Mouse (Mus musculus): ENCODE results near the gene Grb7.

Gene Grb7

GRCm38 (mm10) chr11:98504926-98505325, 58.7 kb downstream of the Grb7 start:
- DNase-seq (ENCODE audit: low spot score in 2 of 2) = no peak
